Mouse (Mus musculus) testis, adult 2 months (tissue): ENCODE results near the gene Wnt10b.

Experiments
- CTCF ChIP-seq: fragments of 200-500 bp; IDR thresholded peaks from 2 replicates; pipeline ENCODE4 v1.5.1; 2012; ENCODE audit warnings: low read depth, mild to moderate bottlenecking, inconsistent platforms, low read length, moderate library complexity; ENCODE audit not compliant: control insufficient read depth, insufficient read depth, insufficient replicate concordance
- POLR2A ChIP-seq: fragments of 200-500 bp; IDR thresholded peaks from 2 replicates; pipeline ENCODE4 v1.6.1; 2012; ENCODE audit warnings: low read depth, mild to moderate bottlenecking, inconsistent platforms, low read length, moderate library complexity; ENCODE audit not compliant: control insufficient read depth

DNA sequence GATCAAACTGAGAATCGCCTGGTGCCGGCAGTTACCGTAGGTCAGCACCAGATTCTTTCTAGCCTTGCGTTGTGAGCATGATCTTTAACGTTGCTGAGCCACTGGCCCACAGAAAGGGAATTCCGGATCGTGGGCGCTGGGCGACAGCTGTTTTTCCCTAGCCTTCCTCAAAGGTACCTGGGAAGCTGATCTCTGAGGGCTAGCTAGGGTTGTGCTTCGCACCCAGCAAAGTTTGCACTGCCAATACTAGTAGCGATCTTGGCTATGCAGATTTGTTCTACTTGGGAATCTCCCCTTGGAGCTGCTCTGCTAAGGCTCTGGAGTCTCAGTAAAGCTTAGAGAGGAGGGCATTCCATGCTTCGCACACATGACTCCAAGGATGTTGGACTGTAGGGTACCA lies 13.3 kb upstream of the Wnt10b start:
- TF ChIP-seq CTCF (no peak), POLR2A (no peak)
